Mouse (Mus musculus) left cerebral cortex, adult 18-20 months (tissue): ENCODE data around the gene Ttc12. TPM values are rescaled to one million over a fixed set of nuclear protein-coding genes. Genes with fewer than 3 reads are reported as not detected.

Experiments
- DNase-seq, 2 experiments: peaks; one replicate each; pipeline ENCODE4 v3.0.0; 2021 to 2022; ENCODE audit warnings: low spot score in 2 of 2, mixed read lengths in 1 of 2
- total RNA-seq, 2 experiments: library from RNA; stranded (reverse); gene quantifications; 2 replicates each; pipeline ENCODE4 v1.2.3; 2021

The Ttc12 gene
- total RNA-seq, 2 experiments from 2014 or later, result 1.1 to 1.4 TPM

GRCm38 (mm10) chr9:49392242-49392641 is 93.8 kb downstream of the Ttc12 start:
- DNase-seq, result no peak

Other genes with a start within 250 kb of the Ttc12 start
- not detected for gene Gm4894, start 235.7 kb downstream of the Ttc12 start, total RNA-seq
- 10 to 100 TPM; 12.7 to 24.8 TPM for gene Drd2, start 145.6 kb downstream of the Ttc12 start, total RNA-seq
- gene Ankk1, start 59.2 kb downstream of the Ttc12 start, total RNA-seq, result not detected